Mouse (Mus musculus) layer of hippocampus, adult 9-11 months (tissue): Measurements from ENCODE around the gene Lrrc41.

Experiments used
- DNase-seq: peaks from one replicate; pipeline ENCODE4 v3.0.0; 2022

Lrrc41 gene

DNA sequence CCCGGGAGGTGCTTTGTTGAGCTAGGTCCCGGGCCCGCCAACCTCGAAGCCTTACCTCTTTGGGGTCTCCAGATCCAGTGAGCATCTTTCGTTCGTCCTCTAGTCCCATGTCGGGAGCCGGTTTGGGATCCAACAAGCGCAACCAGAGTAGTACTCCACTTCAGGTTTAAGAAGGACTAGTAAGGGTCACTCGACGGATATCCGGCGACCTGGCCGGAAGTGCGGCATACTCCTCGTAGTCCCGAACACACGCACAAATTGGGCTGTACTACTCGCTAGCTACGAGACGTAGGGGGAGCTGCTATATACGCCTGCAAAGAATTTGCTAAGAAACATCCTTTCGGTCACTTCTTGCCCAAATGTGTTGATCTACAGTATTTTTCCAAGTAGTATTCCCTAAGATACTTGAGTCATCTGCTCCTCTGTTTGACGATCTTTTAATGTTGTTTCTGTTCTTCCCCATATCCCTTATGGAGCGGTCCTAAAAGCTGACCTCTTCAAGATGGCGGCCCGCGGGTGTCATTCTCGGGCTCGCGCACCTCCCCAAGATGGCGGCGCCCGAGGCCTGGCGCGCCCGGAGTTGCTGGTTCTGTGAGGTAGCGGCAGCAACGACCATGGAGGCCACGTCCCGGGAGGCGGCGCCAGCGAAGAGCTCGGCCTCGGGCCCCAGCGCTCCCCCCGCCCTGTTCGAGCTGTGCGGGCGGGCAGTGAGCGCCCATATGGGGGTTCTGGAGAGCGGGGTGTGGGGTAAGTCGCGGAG lies at the start of gene Lrrc41, which contains the start of gene Uqcrh:
Lrrc41 (plus strand) TSS at position 409 of the 760 bp plus-strand sequence.
Uqcrh (minus strand) TSS at position 211 of the 760 bp plus-strand sequence.
- DNase-seq: peak; percentile 96

DNA sequence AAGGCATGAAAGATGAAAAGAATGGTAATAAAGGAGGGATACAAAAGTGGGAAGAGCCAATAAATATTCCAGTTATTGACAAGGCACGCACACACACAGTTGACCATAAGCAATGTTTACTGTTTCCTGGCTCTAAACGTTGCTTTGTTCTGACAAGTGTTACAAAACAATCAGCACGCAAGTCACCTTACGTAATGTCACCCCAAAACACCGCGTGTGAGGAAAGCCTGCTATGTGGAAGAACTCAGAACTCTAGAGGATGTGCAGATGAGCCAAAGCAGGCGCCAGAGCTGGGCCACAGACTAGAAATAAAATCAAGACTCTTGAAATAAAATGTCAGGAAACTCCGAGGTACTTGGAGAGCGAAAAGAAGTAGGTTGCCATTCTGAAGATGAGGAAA lies 42.2 kb upstream of the Lrrc41 start:
- no peak for DNase-seq

DNA sequence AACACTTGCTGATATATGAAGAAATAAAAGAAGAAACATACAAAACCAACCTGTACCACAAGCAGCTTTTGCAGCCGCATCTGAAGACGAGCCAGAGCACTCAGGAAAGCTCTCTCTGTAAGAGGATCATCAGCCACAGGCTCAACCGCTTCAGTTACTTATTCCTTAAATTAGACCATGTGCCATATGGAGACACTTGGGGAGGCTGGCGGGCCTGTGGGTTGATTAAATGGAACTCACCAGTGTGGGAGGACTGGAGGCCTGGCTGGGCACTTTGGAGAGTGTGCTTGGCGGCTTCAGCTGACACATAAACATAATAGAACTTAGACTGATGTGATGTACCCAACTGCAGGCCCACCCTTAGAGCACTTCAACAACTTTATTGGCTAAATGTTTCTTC lies 41.7 kb upstream of the Lrrc41 start:
- DNase-seq: peak; percentile 61

DNA sequence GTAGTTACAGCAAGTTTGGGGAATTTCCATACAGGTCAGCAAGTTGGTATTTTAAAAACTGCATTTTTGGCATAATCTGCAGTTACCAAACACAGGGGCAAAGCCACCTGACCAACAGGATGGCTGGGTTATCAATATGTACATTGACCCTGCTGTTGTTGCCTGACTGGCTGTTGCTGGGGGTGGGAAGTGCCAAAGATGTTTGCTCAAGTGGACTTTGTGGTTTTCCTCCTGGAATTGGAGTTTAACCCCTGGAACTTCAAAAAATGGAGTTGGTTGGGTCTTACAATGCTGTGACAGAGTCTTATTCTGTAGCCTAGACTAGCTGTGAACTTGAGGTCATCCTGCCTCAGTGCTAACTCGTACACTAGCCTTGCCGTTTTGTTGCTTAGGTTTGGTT lies 34.6 kb upstream of the Lrrc41 start:
- DNase-seq: no peak

DNA sequence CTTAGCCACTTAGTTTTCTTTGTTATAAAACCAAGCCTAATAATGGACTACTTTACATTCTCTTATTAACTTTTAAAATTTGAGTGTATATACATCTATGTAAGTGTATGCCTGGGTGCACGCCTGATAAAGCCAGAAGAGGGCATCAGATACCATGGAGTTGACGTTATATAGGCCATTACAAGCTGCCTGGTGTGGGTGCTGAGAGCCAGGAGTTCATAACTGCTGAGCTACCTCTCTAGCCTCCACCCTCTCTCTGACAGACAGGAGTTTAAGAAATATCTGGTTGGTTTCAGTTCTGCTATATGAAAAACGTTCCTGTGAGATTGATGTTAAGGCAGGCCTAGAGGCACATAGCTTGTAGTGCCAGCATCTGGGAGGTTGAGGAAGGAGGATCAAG lies 32.9 kb upstream of the Lrrc41 start:
- DNase-seq: no peak

DNA sequence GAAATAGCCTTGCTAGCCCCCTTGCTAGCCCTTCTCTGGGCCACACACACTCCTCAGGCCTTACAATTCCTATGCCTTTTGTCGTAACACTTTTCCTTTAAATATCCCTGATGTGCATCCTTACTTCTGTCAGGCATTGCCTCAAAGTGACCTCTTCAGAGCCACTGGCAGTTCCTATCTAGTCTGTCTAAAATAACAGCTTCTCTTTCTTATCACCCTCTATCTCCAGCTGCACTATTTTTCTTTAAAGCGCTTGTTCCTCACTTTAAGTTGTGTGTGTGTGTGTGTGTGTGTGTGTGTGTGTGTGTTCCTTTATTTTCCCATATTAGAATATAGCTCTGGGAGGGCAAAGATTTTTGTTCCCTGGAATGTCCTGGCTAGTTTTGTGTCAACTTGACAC lies 28.5 kb upstream of the Lrrc41 start:
- DNase-seq: no peak

DNA sequence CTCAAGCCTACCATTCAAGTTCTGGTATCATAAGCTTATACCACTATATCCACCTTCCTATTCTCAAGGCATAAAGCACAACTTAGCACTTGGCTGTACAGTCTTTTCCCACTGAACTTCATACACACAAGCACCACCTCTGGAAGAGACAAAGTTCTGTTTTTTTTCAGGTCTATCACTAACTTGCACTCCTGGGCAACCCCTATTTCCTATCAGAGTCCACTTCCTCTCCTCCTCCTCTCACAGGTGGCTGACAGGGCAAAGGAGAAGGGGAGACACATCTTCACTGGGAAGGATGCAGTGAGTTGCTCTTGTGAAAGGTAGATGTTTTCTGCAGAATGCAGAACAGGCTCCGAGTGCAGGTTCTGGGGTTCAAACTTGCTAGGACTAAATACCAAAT lies 27.4 kb upstream of the Lrrc41 start:
- no peak for DNase-seq

DNA sequence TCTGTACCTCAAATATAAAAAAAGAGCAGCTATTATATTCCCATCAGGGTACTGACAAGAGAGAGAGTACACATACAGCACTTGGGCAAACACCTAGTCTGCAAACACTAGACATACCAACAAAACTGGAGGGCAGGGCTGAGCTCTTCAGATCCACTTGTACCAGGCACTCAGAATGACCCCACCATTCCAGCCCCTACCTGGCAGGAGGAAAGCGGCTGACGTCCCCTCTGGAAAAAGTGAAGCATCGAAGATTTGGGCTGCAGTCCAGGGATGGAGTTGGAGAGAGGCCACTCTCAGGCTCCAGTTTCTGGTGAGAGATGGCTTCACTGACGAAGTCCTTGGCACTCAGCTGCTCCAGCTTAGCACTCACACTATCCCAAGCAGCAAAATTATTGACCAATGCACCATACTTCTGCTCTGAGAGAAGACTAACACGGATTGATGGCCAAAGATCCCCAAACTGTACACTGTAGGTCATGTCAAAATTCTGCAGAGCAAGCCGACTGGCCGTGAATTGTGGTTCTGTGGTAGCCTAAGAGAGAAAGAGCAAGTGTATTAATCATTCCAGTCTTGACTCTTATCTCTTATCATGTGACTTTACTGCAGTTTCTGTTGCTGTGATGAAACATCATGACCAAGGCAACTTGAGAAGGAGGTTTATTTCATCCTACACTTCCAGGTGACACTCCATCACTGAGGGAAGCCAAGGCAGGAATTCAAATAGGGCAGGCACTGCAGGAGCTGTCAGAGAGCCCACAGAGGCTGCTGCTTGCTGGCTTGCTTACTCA lies 26.7 kb upstream of the Lrrc41 start:
- DNase-seq: no peak

DNA sequence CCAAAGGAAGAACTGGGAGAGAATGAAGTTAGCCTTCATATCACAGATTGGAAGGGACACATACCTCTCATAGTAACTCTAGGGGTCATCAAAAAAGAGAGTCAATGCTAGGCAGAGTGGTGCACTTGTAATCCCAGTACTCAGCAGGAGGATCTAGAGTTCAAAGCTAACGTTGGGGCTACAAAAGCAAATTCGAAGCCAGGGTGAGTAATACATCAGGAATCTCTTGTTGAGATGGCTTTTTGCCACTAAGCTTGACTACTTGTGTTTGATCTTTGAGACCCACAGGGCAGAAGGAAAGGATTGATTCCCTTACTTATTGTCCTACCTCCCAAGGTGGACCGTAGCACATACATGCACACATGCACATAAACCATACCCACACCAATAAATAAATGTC lies 25.9 kb upstream of the Lrrc41 start:
- no peak for DNase-seq

DNA sequence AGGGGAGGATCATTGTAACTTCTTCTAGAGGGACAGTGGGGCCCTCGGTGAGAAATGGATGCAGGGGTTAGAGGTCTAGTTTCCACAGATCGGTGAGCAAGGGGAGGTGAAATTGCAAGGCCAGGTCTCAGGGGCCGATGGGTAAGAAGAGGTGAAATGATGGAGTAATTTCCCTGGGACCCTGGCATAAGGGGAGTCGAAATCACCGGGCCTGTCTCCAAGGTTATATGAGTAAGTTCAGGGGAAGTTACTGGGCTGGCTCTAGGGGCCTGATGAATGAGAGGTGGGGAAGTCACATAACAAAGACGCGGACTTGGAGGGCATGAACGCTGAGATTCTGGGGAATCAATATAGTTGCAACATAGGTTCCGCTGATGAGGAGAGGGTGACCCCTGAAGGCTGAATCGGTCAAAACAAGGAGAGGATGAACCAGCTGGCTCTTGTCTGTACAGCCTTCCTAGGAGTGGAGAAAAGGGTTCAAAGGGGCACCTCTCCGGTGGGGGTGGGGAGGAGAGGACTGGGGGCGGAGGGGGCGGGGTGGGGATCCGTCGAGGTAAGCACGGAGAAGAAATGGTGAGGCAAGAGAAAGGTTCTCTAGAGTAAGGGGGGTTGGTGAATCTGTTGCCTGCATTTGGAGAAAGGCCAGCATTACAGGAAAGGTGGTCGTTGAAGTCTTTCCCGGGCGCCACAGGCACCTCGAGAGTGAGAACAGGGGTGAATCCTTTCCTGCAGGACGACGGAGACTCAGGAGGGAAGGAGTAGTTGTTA lies 22.4 kb upstream of the Lrrc41 start:
- no peak for DNase-seq

DNA sequence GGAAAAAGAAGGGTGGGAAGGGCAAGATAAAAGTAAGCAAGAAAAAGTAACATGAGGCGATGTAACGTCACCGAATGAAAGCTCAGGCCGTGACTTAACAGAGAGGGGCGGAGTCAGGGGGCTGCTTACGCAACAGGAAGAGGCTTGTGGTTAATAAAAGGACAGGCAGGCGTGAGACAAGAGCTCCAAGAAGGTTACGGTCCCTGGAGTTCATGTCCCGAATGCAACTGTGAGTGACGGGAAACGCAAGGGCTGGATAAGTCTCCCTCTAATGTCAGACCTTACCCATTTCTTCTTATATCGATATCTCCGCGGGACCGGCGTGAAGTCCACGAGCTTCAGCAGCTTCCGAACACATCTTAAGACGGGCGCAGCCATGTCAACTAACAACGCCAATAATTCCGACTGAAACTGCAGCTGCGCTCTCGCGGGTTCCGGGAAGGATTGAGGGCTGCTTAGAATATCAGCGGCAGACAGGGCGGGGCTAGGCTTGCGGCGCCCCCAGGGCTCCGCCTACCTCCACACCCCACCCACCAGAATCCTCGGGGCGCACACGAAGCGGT lies 21.6 kb upstream of the Lrrc41 start, which contains the start of gene Nsun4:
Nsun4 (minus strand) TSS at position 478 of the 563 bp plus-strand sequence.
- DNase-seq: peak; percentile 91

DNA sequence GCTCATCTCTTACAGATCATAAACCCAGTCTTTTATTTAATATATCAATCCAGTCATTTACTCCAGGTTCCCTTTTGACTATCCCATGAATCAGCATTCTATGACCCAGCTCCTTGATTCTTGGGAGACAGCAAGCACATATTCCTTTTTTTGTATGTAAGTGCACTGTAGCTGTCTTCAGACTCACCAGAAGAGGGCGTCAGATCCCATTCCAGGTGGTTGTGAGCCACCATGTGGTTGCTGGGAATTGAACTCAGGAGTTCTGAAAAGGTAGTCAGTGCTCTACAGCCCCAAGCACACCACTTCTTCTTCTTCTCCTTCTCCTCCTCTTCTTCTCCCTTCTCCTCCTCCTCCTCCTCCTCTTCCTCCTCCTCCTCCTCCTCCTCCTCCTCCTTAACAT lies 17.5 kb upstream of the Lrrc41 start:
- no peak for DNase-seq

DNA sequence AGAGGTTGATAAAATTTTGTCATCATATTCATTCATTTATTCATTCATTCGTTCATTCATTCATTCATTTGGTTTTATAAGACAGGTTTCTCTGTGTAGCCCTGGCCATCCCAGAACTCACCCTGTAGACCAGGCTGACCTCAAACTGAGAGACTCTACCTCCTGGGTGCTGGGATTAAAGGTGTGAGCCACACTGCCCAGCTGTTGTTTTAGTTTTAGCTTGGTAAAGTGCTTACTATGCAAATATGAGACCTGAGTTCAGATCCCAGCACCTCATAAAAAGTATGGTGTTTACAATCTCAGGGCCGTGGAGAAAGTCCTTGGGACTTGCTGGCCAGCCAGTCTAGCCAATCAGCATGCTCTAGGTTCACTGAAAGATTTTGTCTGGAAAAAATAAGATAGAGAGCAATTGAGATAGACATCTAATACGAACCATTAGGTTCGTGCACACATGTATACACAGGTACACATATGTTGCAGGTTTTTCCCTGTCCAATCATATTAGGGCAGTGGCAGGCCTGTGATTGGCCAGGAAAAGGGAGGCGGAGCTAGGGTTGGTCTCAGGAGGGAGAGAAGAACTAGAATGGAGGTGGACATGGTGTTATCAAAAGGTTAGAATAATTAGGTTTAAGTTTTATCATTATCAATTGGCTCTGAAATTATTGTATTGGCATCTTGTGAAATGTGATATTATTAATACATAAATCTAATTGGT lies 15.9 kb upstream of the Lrrc41 start:
- DNase-seq: no peak

DNA sequence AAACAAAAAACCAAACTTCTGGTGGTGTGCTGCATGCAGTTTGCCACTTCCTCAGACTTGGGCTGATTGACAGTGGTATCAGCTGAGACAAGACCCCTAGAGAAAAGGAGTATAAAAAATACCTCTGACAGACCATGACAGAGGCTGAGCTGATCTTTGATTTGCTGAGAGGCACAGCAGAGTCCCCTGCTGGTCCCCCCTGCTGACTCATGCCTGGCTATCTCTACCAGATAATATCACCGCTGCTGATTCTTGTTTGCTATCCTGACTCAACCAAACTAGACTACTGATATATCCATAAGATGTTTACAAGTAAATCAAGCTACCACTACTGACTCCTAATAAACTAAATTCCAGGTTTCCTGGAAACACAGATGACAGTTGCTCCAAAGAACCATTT lies 11.2 kb upstream of the Lrrc41 start:
- DNase-seq: no peak

DNA sequence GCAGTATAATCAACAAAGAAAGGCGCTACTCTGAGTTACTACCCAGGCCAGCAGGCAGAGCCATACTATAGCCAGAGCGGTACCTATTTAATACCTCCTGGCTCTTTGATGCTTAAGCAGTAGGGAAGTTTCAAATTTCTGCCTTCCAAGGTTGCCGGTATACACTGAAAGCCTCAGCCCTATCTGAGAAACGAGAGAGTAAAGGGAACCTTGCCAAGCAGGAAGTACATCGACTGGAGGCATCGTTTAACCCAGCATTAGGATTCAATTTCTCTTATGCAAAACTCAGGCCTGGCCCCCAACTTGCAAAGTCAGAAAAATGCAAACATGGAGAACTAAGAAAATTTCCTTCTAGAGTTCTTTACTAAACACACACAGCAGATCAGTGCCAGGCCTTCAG lies 5.0 kb upstream of the Lrrc41 start:
- DNase-seq: no peak

DNA sequence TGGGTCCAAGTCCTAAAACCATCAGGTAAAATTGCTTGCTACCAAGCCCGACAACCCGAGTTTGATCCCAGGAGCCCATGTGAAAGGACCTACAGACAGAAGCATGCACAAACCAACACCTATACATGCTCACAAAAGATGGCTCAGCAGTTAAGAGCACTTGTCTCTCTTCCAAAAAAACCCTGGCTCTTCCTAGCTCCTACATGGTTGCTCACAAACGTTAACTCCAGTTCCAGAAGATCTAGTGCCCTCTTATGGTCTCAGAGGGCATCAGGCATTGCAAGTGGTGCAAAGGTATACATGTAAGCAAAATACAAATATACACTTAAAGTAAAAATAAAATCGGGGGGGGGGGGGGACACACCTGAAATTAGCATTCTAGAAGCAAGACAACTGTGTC lies 1.9 kb upstream of the Lrrc41 start:
- no peak for DNase-seq

DNA sequence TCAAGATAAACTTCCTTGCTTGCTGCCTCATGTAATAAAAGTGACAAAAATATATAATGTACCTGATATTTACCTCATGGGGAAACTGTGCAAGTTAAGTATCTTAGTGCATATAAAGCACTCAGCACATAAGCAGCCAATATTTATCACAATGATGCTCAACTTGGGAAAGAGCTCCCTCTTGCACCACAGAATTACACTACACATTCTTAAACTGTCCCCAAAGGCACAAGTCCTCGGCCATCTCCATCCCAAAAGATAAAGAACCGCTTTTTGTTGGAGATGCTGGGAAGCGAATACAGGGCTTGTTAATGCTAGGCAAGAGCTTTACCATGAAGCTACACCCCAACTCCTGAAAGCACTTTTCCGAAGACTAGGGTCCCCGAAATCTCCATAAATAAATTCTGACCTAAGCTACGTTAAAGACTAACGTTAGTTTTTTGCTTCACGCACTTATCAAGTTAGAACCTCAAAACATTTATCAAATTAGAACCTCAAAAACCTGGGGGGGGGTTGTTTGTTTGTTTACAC lies 859 bp upstream of the Lrrc41 start:
- DNase-seq: no peak

DNA sequence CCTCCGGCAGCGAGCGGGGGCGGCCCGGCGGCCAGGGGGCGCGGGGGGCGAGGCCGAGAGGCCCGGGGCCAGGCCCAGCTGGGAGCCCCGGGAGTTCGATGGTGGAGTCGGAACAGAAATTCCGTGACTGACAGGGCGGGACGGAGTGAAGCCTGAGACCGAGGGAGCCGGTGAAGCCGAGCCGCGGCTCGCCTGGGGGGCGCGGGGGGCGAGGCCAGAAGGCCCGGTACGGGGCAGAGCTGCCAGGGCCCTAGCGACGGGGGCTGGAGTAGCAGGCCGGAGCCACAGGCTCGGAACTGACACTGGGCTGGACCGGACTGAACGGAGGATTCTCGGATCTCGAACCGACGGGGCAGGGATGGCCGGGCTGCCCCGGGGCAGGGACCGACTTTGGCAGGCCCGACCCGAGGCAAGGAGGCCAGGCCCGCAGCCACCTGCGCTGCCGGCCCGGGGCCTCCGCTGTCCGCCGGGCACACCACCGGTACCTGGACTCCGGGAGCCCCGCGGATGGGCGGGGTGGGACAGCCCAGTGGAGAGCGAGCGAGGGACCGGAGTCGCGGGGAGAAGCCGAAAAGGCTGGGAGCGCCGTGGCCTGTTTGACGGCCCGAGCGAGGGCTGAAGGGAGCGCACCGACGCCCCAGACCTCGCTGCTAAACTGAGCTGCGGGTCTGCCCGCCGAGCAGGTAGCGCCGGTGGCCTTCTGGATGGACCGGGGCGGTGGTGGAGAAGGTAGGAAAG lies 731 bp downstream of the Lrrc41 start:
- peak; percentile 36 for DNase-seq

DNA sequence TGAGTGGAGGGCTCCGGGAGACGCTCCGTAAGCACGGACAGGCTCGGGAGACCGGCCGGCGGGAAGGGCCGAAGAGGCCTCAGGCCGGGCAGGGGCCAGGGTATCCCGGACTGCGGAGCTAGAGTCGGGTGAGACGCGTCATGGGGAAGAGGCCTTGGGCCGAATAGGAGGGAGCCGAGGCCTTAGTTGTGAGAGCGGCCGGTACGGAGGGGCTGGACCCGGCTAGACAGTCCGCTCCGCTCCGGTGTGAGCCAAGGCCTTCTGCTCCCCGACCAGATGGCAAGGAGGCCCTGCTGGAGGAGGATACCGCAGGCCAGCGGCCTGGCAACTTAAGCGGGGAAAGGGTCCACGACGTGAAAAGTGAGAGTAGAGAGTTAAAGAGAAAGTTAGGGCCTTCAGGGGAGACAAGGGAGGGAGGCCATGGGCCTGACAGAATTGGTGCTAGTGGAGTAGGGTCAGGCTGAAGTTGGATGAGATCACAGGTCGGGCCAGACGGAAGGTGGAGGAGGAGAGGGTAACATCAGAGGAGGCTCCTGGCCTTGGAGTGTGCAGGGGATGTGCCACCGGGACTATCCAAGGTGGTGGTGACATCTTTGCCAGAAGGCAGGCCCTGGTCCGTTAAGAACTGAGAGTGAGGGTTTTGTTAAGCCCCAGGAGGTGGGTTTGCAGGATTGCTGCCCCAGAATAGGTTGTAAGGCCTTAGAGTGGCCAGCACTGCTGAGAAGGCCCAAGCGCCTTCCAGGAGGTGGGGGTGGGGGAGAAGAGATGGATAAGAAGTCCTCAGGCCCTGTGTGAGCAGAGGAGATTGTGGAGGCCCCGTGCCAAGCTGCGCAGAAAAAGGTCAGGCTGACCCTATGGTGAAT lies 1.5 kb downstream of the Lrrc41 start:
- DNase-seq: peak; percentile 20
